Mouse (Mus musculus) layer of hippocampus, postnatal 14 days (tissue): ENCODE measurements at regions not wholly inside any gene's neighbourhood (a gene's known extent, or its start where the extent isn't known, plus 50 kb on each side); places are given as distances from the start of the nearest gene placed in this dataset.
A peak's percentile ranks its signal among the peaks of the same experiment; 100 is the strongest.

Source experiments
- DNase-seq, 2 experiments: peaks; one replicate each; pipeline ENCODE4 v3.0.0; 2021 to 2022; ENCODE audit warnings: low spot score in 2 of 2, mixed read lengths in 1 of 2

GRCm38 (mm10) chr2:144169576-144170178, 100.8 kb upstream of the Mgme1 start:
- DNase-seq: no peak

DNA sequence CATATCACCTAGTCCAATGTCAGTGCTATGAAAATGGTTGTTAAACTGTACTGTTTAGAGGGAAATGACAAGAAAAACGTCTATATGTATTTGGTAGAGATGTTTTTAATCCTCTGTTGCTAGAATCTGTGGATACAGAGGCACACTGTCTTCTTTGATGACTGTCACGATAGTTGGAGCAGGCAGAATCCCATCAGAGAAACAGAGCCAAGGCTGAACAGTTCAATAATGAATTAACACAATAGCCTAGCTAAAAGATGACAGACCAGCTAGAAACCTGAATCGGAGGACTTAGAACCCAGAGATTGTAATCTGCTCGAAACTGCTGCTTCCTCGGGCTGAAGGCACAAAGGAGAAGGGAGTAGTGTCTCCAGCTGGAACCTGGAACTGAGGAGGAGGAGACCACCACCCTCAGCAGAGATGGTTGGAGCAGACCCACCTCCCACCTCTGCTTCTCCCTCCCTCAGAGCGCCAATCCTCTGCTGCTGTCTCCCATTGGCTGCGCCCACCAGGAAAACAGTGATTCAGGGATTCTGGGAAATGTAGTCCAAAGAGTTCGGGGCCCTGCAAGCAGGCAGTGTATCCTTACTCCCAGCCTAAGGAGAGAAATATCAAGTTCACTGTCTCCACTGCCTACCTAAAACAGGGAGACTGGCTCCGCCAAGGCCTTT, 98.2 kb upstream of the Mgme1 start:
- peak; percentile 76 to 89 for DNase-seq

DNA sequence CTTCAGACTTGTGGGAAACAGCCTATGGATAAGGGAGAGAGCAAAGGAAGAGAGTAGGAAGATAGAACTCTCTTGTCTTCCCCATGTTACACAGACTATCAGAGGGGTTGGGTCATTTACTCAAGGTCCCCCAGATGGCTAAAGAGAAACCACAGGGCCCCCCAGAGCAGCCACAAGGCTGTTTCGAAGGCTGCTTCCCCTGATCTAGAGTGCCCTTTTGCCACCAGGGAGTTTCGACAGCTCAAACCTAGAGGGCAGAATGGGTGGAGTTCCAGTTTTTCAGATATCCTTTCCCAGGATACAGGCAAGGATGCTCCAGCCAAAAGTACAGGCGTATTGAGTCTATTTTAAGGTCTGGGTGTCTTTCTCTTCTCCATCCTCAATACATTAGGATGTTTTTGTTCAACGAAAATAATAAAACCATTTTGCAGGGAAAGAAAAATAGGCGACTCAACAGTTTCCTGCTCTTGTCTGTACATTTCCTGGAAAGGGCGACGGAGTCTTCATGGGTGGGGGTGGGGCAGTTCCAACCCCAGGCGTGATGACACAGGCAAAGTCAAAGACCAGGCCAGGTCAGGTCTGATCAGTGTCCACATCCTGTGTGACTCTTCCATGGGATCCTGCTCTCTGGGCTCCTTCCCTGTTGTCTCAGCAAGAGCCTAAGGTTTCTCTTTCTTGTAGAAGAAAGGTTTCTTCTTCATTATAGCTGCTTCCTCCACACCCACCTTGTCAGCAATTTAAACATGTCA, 96.9 kb upstream of the Mgme1 start:
- DNase-seq: no peak

DNA sequence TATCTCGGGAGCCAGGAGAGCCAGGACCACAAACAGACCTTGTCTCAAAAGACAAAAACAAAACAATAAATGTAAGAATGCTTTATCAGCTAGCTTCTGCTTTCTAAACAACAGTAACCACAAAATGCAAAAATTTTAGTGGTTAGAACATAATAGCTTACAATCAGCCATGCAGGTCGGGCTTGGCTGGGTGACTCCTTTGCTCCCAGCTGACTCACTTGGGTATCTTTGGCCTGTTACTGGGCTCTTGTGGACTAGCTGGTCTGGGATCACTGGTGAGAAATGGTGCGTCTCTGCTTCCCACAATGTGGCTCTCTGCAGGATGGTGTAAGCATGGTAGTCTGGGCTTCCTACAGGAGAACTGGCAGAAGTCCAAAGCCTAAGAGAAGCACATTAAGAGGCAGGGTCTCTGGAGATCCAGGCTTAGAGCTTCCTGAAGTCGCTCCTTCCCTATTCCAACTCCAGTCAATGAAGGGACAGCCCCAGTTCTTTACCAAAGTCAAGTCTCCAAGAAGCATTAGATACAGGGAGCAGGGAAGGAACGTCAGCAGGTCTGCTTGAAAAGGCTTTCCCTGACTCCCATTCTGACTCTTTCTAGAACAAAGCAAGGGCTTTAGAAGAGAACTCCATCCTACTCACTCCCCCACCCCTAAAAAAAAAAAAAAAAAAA, 96.0 kb upstream of the Mgme1 start:
- DNase-seq: no peak

- no peak for DNase-seq
Measured at GRCm38 (mm10) chr2:144176508-144177170, 93.8 kb upstream of the Mgme1 start.

GRCm38 (mm10) chr2:144177268-144177667, 93.2 kb upstream of the Mgme1 start:
- DNase-seq: no peak

DNA sequence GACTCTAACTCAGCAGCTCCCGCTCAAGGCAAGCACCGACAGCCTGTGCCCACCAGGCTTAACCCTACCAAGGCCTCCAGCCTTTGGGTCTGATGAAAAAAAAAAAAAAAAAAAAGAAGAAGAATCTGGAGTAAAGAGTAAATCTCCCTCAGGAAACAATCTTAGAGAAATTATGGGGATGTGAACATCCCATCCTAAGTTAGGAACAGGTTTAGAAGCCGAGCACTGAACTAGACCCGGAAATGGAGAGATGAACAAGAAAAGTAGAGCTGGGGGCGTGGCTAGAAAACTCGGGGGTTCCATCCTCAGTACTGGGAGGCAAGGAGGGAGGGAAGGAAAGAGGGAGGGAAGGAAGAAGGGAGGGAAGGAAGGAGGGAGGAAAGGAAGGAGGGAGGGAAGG, 92.5 kb upstream of the Mgme1 start:
- DNase-seq: no peak

DNA sequence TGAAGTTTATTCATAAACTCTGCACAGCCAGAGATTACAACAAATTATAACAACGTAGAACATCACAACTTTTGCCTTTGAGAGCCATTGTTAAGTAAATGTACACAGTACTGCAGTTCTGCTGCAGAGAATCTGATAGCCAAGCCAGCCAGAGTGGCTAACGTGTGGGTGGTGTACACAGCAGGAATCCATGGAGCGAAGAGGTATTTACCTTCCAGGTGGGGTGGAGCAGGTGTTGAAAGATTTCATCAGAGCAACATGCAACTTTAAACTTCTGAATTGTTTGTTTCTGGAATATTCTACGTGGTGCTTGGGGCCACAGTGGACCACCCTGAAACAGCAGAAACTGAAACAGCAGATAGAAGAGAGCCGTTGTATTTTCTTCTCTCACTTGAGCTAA, 88.4 kb upstream of the Mgme1 start:
- DNase-seq: no peak

GRCm38 (mm10) chr2:144182542-144182941, 87.9 kb upstream of the Mgme1 start:
- no peak for DNase-seq

DNA sequence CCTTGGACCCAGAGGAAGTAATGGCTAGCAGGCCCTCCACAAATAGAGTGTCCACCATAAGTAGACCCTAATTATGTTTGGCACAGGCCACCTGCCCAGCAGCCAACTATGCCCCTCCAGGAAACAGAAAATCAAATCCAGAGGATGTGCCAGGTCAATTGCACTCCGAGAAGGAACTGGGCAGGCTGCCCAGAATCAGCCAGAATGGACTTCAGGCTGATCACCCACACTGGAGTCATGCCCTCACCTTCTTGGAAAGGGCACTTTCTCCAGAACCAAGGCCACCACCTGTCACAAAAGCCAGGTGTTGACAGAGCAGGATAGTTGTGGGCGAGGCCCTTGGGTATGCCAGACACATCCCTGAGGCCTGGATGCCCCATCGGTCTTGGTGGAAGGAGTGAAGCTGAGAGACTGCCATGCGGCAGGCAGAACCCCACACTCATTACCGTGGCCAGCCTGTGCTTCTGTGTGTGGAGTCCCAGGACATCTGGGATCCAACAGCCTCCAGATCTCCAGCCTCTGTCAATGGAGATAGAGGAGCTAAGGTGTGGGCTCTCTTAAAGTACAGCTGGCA, 87.0 kb upstream of the Mgme1 start:
- DNase-seq: no peak

DNA sequence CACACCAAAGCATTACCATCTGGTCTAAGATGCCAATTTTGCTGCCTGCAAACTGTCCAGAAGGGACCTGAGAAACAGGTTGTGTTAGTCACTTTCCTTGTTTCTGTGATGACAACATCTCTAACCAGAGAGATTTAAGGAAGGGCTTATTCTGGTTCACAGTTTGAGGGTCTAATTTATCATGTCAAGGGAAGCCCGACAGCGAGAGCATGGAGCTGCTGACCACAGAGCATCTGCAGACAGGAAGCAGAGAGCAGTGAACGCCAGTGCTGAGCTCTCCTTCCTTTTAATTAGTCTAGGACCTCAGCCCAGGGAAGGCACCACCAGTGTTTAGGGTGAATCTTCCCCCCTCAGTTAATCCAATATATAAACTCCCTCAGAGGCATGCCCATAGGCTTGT, 85.3 kb upstream of the Mgme1 start:
- DNase-seq: no peak

- no peak for DNase-seq
Measured at GRCm38 (mm10) chr2:144186426-144186825, 84.0 kb upstream of the Mgme1 start.

- peak in 1 of 2 experiments; percentile 32 for DNase-seq
Measured at GRCm38 (mm10) chr2:144188076-144188475, 82.4 kb upstream of the Mgme1 start.

- DNase-seq: no peak
Measured at GRCm38 (mm10) chr2:144188485-144188884, 82.0 kb upstream of the Mgme1 start.

DNA sequence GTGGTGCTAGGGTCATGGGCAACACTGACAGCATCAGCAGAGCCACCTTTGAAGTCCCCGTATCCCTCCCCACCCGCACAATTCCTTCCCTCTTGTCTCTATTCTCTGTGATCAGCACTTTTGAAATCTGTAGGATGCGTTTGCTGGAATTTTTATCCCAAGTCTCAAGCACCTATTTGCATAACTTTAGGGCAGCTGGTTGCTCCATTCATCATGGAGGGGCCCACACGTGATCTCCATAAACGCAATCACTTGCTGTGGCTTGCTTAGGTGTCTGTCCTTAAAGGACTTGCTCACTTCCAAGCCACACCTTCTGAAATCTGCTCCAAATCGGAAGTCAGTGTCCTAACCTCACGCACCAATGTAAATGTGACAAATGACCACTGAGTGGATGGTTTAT, 80.7 kb upstream of the Mgme1 start:
- DNase-seq: no peak

DNA sequence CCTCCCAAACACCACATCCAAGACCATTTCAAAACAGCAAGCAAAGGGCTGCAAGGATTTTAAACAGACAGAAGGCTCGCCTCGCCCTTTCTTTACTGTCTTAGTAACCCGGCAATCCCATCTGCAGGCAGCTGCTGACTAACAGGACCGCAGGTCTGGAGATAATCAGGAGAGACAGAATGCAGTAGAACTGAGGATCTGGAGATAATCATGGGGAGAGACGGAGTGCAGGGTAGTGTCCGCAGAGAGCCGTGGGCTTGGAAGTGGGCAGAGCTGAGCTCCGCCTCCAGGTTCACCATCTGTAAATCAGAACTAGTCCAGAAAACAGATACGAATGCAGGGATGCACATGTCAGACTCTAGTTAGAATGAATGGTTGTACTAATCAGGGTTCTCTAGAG, 79.4 kb upstream of the Mgme1 start:
- no peak for DNase-seq

GRCm38 (mm10) chr2:144191707-144192106, 78.8 kb upstream of the Mgme1 start:
- no peak for DNase-seq

DNA sequence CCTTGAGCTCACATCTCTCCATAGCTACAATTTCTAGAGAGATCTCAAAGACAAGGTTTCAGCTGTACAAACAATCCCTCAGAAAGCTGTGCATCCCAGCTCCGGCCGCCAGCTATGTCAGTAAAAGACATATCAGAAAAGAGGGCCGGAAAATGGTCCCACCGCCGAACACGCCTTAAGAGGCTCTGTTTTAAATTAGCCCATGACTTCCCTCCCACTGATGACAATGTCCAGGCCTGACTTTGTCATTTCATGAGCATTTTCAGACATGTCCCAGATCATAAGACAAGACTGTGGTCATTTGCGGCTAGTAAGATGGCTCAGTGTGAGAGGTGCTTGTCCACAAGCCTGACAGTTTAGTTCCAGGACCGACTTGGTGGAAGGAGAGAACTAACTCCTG, 78.0 kb upstream of the Mgme1 start:
- DNase-seq: no peak

- DNase-seq: no peak
Measured at GRCm38 (mm10) chr2:144195851-144196250, 74.6 kb upstream of the Mgme1 start.

GRCm38 (mm10) chr2:144197139-144197538, 73.3 kb upstream of the Mgme1 start:
- DNase-seq: no peak
